Mouse (Mus musculus): ENCODE measurements at regions not wholly inside any gene's neighbourhood (a gene's known extent, or its start where the extent isn't known, plus 50 kb on each side); places are given as distances from the start of the nearest gene placed in this dataset.

GRCm38 (mm10) chr15:102776218-102776850 is 54.4 kb upstream of the Calcoco1 start:
- DNase-seq (ENCODE audit: low read depth, low spot score), result no peak

GRCm38 (mm10) chr15:102780626-102781025 is 58.6 kb upstream of the Calcoco1 start:
- DNase-seq (ENCODE audit: low read depth, low spot score), result no peak

- no peak for DNase-seq (ENCODE audit: low read depth, low spot score)
Measured at GRCm38 (mm10) chr15:102782988-102783799, 61.2 kb upstream of the Calcoco1 start.

GRCm38 (mm10) chr15:102785055-102785820 is 63.3 kb upstream of the Calcoco1 start:
- DNase-seq (ENCODE audit: low read depth, low spot score), result peak; percentile 42

- DNase-seq (ENCODE audit: low read depth, low spot score), result no peak
Measured at GRCm38 (mm10) chr15:102788846-102789518, 67.0 kb upstream of the Calcoco1 start.

- no peak for DNase-seq (ENCODE audit: low read depth, low spot score)
Measured at GRCm38 (mm10) chr15:102797020-102797618, 75.1 kb upstream of the Calcoco1 start.

- no peak for DNase-seq (ENCODE audit: low read depth, low spot score)
Measured at GRCm38 (mm10) chr15:102800049-102800448, 78.1 kb upstream of the Calcoco1 start.

GRCm38 (mm10) chr15:102802265-102802813 is 80.4 kb upstream of the Calcoco1 start:
- DNase-seq (ENCODE audit: low read depth, low spot score), result no peak

- DNase-seq (ENCODE audit: low read depth, low spot score), result no peak
Measured at GRCm38 (mm10) chr15:102807353-102807752, 85.4 kb upstream of the Calcoco1 start.

GRCm38 (mm10) chr15:102819181-102819580 is 97.2 kb upstream of the Calcoco1 start:
- DNase-seq (ENCODE audit: low read depth, low spot score), result no peak

- DNase-seq (ENCODE audit: low read depth, low spot score), result no peak
Measured at GRCm38 (mm10) chr15:102839688-102840087, 81.2 kb upstream of the Hoxc13 start.

GRCm38 (mm10) chr15:102862374-102862773 is 58.5 kb upstream of the Hoxc13 start:
- no peak for DNase-seq (ENCODE audit: low read depth, low spot score)

- no peak for DNase-seq (ENCODE audit: low read depth, low spot score)
Measured at GRCm38 (mm10) chr15:102866788-102867187, 54.1 kb upstream of the Hoxc13 start.
